Mouse (Mus musculus) regulatory T cell (primary cell): ENCODE measurements around the gene Iqsec3.

ENCODE experiments used
- in situ Hi-C: fragments of 300-600 bp; cut with MboI, MseI; formaldehyde crosslinking; loops from one replicate; pipeline ENCODE4 v1.15.1; 2025; ENCODE audit warnings: high pct_unique_total_duplicates

The Iqsec3 gene

DNA sequence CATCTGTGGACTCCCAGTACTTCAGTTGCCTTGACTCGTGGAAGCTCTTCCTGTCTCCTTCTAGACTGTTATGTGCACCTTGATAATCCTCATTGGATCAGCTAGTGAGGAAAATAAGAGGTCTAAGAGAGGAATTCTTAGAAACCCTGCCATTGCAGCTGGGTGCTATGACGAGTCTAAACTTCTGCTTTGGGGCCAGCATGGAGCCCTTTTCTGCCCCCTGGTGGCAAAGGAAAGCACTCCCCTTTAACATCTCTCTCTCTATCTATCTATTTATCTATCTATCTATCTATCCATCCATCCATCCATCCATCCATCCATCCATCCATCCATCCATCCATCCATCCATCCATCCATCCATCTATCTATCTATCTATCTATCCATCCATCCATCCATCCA, 106.9 kb downstream of the Iqsec3 start:
- in situ Hi-C loops = loop anchor here (10.0 kb wide), 1 partner anchor 412 kb away; no protein-coding TSS in a partner anchor

DNA sequence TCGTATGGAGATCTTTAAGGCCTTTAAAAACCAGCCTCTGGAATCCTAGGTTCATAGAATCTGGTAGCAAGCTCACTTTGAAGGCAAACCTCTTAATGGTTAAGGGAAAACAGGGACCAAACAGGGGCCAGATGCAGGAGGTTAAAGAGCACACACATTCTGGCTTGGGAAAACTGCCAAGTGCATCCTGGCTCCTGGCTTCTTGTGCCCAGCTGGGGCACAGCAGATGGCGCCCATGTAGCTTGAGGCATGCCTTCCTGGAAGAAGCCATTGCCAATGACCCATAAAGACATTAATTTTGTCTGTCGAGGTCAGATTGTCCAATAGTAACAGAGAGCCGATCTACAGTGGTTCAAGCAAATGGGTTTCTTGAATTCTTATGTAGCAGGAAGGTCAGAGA, 109.5 kb downstream of the Iqsec3 start:
- in situ Hi-C loops = loop anchor here (10.0 kb wide), 1 partner anchor 409 kb away; no protein-coding TSS in a partner anchor

DNA sequence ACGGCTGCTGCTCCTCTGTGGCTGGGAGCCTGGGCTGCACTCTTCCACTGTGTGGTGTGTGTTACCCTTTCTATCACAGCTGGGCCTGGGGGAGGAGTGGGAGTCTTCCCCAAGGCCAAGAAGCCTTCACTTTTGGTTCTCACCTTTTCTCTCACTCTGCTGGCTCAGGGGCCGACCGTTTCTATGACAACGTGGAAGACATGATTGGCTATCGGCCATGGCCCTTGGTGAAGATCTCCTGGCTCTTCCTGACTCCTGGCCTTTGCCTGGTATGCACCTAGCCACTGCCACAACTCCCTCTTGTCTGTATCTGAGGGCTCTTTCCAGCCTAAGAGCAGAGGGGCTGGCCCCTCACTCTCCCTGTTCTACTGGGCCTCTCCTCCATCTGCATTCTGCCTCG, 110.4 kb downstream of the Iqsec3 start:
- in situ Hi-C loops = loop anchor here (10.0 kb wide), 1 partner anchor 408 kb away; no protein-coding TSS in a partner anchor

DNA sequence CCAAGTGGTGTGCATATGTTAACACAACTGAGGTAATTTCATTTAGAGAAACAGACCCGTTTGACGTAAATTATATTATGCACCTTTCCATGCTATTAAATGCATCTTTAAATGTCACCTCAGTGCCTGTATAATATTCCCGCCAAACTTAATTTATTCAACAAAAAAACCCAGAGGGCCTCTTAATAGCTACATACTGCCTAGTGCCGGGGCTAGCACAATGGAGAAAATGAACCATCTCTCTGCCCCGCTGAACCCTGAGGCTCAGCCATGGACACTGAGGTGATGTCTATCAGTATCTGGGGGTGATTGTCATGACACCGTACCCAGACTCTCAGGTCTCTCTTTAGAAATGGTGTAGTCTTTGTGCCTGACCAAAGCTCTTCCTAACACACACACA, 116.2 kb downstream of the Iqsec3 start:
- in situ Hi-C loops = no loop called here

DNA sequence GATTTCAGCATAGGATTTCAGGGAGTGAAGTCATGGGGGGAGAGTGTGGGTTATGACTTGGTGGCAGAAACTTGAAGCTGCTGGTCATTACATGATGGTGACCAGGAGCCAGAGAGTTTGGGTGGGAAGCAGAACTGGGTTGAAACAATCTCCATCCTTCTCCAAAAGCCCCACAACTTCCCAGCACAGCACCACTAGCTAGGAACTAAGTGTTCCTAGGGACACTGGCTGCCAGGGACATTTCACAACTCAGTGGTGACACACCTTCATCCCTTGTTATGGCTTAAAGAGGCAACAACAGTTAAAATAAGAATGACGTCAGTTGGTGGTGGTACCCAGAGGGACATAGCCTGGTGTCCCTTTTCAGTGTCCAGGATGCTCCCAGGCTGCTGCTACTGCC, 117.4 kb downstream of the Iqsec3 start:
- in situ Hi-C loops = no loop called here

DNA sequence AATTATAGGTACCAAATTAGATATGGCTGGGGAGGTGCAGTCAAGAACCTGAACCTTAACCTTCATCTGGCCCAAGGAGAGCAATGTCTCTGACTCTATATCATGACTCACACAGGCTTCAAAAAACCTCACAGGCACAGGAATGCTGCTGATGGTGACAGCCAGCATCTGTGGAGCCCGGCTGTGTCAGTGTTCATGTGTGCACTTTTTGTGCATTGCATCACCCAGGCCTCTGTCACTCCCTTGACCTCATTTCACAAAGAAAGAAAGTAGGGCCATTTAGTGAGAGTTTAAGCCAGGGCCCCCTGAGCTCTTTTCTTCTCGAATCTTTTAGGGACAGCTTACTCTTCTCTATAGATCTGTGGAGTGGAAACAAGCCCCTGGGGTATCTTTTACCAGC, 121.2 kb downstream of the Iqsec3 start:
- in situ Hi-C loops = no loop called here

DNA sequence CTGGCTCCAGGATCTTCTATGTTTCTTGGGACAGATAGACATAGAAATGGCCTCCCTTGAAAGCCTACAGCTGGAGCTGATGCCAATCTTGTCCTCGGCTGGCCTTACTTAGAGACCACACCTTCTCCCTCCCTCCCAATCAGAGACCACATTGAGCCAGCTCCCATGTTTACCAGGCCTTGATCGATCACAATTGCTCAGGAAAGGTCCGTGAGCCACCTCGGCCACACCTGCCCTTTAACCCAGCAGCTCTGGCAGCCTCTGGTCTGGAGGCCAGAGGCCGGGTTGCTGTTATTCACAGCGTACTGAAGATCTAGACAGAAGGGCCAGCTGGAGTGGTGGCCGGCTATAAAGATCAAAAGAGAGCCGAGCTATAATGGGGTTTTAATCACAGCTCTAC, 127.0 kb downstream of the Iqsec3 start:
- in situ Hi-C loops = no loop called here

DNA sequence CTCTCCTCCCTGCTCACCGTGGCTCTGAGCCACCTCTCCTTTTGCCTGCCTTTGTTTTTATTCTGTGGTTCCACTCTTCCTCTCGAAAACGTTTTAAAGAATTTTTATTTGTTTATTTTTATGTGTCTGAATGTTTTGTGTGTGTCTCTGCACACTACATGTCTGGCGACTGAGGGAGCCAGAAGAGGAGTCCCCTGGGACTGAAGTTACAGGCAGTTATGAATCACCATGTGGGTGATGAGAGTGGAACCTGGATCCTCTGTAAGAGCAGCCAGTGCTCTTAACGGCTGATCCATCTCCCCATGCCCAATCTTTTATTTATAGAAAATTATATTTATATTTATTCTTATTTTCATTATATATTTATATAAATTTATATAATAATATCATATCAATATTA, 129.1 kb downstream of the Iqsec3 start:
- in situ Hi-C loops = loop anchor here (5.0 kb wide), 1 partner anchor 77 kb away; no protein-coding TSS in a partner anchor

DNA sequence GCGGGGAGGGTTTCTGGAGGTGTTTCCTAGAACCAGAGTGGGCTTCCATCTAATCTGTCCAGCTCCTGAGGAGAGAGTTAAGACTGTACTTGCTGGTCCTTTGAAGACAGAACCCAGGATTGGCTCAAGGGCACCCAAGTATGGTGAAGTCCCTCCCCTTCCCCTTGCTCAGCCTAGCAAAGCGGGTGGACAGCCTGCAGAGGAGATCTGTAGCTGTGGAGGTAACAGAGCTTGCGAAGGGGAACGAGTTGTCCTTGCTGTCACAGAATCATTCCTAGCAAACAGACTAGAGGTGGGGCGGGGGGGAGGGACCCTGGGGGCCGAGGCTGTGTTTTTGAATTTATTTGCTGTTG, 129.7 kb downstream of the Iqsec3 start:
- in situ Hi-C loops = loop anchor here (5.0 kb wide), 1 partner anchor 76 kb away; no protein-coding TSS in a partner anchor

DNA sequence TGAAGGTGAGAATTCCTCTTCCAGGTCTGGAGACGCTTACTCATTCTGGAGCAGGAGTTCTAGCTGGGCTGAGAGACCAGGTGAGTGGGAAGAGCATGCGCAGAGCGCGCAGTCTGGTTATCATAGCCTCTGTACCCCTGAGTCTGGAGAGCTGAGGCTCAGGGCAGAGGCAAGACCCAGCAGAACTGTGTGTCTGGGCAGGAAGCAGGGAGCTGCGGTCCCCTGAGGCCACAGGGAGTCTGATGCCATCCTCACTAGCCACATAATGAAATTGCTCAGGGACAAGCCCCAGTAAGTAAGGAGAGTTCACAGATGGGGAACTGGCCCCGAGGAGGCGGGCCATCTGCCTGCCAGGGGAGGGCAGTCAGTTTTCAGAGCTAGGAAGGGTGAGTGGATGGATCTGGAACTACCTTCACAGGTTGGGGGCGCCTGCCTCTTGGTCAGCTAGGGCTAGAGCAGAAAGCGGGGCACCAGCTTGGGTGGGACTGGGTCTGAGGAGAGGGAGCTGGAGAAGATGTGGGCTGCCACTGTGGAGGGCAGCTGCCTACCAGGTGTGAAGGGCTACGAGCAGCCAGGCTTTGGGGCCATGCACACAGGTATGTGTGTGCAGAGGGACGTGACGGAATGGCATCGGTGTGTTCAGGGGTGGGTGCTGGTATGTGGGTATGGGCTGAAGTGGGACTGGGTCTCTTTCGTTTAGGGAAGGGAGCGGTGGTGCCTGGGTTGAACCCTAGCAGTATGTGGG, 130.3 kb downstream of the Iqsec3 start, which contains the start of gene Slc6a12:
Gene Slc6a12, plus strand, starts transcription at position 51 of the 745 bp plus-strand sequence.
- in situ Hi-C loops = loop anchor here (5.0 kb wide), 1 partner anchor 76 kb away; no protein-coding TSS in a partner anchor

DNA sequence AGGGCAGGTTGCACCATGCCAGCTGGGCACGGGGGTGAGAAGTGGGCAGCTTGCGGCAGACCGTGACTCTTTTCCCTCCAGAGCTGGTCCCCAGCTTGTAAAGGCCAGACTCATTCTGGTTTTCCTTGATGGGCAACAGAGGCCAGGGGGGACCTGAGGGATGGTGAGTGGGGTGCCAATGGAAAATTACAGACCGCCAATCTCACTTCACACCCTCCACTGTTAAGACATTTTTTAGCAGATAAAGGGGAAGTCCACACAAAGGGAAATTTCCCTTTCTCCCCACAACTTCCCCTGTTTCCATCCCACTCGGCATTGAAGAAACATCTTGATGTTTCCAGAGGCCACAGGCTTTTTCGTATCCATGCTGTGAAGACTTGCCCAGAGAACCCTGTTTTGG, 131.8 kb downstream of the Iqsec3 start:
- in situ Hi-C loops = loop anchor here (5.0 kb wide), 1 partner anchor 74 kb away; no protein-coding TSS in a partner anchor

DNA sequence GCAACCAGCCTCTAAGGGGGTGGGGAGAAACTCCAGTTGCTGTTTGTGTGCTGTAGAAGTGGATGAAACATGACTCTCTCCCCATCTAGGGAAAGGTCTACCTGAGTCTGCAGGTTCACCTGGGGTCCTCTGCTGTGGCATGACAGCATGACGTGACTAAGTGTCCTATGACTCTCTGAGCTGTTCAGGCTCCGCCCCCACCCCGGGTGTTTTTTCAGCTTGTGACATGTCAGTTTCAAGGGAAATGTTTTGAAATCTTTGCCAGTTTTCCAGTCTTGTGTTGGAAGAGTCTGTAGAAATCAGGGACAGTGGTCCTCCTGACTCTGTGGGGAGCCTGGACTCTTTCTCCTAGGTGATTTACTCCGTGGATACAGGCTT, 135.0 kb downstream of the Iqsec3 start:
- in situ Hi-C loops = no loop called here

DNA sequence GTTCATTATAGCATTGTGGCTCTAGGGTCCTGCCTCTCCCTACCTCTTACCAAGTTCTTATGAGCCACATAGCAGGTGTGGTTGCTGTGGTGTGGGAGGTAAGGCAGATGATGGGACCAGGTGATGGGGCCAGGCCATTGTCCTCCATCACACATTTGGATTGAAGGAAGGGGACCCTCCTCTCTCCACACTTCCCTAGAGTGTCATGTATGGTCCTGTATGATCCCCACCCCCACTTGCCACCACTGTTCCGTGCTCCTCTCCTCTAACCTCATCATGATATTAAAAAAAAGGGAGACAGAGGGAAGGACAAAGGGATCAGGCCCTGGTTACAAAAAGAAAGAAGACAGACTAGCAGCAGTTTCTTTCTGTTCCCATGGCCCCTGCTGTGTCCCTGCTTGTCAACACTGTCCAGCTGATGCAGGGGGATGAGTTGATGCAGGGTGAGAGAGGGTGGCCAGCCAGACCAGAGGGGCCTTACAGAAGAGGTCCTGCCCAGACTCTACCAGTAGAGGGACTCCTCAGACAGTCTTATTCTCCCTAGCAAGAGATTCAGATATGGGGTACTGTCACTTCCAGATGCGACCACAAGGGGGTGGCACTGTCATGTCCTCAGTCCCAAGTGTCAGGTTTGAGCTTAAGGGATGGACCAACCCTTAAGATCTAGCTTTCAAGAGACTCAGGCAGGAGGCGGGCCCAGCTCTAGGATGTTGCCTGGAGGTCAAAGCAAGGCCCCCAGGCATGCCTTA, 135.5 kb downstream of the Iqsec3 start:
- in situ Hi-C loops = no loop called here

DNA sequence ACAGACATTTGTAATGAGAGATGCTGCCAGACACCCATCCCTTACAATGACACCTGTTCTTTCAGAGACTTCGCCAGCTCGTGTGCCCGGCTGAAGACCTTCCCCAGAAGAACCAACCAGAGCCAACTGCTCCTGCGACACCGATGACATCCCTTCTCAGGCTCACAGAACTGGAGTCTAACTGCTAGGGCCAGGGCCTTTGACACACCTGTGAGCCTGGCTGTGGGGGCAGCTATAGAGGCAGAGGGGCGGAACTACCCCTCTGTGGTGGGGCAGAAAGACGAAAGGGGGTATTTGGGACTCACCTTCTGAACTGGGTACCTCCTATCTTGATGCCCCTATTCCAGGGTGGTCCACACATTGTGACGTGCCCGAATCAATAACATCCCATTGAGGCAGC, 136.2 kb downstream of the Iqsec3 start:
- in situ Hi-C loops = no loop called here

DNA sequence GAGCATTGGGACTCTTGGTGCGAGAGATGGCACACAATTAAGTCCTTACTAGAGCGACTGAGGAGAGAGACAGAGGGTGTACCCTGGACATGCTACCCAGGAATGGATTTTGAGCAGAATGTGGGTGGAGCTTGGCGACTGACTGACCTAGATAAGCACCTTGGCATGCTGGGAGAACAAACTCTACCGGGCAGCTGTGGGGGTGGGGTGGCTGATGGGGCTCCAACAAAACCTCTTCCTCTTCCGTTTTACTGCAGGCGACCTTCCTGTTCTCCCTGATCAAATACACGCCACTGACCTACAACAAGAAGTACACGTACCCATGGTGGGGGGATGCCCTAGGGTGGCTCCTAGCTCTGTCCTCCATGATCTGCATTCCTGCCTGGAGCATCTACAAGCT, 136.9 kb downstream of the Iqsec3 start:
- in situ Hi-C loops = no loop called here

DNA sequence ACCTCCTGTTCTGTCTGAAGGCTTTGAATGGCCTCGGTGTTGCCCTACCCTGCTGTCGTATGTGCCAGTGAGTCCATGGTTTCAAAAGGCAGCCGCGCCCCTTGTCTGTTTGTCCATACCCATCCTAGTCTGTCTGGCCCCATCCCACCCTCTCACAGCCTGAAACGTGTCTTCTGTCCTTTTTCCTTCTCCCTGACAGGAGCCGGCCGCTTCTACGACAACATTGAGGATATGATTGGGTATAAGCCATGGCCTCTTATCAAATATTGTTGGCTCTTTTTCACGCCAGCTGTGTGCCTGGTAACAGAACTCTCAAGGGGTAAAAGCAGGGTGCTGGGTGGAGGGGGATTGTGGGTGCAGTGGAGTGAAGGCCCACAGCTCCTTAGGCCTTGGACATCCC, 137.6 kb downstream of the Iqsec3 start:
- in situ Hi-C loops = no loop called here

DNA sequence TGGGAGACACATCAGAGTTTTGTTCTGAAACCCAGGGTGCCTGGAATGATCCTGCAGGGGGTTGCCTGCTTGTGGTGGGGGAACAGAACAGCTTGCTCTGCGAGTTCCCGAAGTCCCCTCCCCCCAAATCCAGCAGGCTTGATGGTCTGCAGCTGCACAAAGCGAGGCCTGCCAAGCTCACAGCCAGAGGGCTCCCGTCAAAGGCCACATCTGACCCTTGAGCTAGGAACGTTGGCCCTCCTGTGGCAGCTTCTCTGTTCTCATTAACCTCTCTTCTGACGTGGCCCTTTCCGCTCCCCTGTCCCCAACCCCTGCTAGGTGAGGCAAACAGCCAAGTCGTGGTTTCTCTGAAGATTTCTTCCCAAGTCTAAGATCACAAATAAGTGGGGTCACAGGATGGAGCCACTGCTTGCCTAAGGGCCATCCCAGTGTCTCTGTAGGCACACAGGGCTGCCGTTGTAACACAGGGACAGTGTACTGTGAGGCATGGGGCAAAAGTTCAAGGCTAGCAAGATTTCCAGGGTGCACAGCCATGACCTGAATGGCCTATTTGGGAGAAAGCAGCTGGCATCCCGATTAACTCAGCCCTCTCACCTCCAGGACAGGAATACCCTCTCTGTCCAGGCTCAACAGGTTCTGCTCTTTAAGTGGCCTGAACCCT, 143.5 kb downstream of the Iqsec3 start:
- in situ Hi-C loops = loop anchor here (5.0 kb wide), 1 partner anchor 197 kb away; no protein-coding TSS in a partner anchor

DNA sequence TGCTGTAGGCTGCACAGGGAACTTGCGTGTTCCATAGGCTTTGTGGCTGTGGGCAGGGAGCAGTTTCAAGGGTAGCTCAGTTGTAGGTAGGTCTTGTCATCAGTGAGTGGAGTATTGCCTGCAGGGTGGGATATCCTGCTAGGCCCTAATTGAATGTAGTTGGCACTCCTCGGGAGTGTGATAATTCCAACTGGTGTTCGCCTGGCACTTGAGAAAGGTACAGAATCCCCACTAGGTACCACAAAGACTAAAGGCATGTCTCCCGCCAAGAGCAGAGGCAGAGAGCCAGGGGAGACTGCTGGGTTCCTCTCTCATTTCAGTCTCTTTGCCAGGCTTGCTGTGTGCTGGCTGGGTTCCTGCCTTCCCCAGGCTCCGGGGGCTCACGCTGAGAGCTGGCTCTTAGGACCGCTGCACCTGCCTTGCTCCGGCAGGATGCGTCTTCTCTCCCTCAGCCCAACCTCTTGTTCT, 145.0 kb downstream of the Iqsec3 start:
- in situ Hi-C loops = no loop called here

DNA sequence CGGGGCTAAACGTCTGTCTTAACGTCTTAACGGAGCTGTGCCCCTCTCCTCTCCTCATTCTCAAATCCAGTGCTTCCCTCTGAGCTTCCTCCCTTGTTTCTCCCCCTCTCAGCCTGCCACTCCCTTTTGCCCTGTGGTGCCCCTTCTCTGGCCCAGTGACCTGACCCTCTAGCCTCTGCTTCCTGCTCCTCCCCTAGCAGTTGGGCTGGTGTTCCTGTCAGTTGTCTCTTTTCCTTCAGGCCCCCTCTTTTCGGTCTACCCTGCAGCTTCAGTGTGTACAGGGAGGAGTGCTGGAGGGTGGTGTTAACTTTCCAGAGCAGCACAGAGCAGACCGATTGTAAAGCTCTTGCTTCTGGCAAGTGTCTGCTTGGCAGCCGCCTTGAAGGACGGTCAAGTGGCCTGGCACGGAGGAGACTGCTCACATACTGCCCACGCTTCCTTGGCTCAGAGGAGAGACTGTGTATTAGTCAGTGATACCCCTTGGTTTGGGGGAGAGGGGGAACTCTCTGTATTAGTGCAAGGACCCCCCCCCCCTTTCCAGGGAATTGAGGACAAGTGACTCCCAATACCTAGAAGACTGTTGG, 146.9 kb downstream of the Iqsec3 start:
- in situ Hi-C loops = no loop called here

DNA sequence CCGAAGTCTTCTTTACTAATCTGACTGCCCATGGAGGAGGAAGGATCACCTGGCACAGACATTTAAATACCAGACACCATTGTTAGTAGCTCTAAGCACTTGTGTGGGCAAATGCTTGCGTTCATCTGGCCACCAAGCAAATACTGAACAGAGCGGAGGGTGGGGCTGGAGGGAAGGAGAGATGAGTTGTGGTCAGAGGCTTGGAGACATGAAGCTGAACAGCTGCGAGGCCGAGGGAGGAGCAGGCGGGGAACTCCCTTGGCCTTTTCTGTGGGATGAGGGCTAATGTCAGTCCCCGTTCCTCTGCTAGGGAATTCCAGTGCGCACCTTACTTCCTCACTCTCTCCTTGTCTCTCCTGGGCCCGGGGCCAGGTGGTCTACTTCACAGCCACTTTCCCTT, 147.7 kb downstream of the Iqsec3 start:
- in situ Hi-C loops = no loop called here

DNA sequence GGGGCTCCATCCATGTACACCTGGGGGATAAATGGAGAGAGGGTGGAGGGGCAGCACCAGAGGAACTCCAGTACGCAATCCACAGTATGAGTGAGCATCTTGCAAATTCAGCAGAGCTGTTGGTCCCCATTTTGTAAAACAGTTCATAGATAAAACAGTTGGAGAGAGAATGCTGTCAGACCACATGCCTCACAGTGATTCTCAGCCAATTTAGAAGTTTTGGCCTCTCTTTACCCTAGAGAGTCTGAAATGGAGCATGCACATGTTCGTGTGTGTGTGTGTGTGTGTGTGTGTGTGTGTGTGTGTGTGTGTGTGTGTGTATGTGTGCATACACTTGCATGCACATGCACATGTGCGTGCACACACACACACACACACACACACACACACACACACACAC, 148.2 kb downstream of the Iqsec3 start:
- in situ Hi-C loops = no loop called here
